Mouse (Mus musculus): ENCODE measurements around the gene Fam131a.

DNA sequence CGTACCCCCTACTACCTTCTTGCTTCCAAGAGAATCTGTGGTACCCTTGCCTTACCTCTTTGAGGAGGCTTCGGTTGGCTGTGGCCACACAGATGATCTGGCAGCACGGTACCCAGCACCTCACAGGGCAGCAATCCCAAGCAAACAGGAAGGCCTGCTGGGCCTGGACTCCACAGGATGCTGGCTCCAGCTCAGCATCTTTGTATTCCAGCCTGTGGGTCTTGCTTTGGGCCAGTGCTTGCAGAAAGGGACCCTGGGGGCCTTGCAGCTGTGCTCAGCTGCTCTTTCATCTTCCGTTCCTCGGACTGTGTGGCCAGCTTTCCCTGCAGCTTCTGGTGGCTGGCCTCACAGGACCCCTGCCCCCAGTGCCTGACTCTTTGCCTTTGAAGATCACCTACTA lies 7.0 kb downstream of the Fam131a start:
- no peak for TF ChIP-seq POLR2A (IDR thresholded peaks at IDR 0.05; ENCODE audit: insufficient read depth, low read length)
- TF ChIP-seq CTCF (IDR thresholded peaks at IDR 0.05; ENCODE audit: low read depth, low read length), result no peak
- TF ChIP-seq EP300 (IDR thresholded peaks at IDR 0.05; ENCODE audit: insufficient read depth, low read depth, low read length), result no peak
